Mouse (Mus musculus) hindbrain, embryonic 16.5 days (tissue): Measurements from ENCODE around the gene Klhl13. TPM values are rescaled to one million over a fixed set of nuclear protein-coding genes. Genes with fewer than 3 reads are reported as not detected.

ENCODE experiments used
- ATAC-seq: fragments of 200-750 bp; cut with Nextera tagmentation; 2 replicates; pipeline ENCODE4 v1.8.0; 2017; ENCODE audit warnings: moderate TSS enrichment, moderate library complexity
- H3K27ac ChIP-seq: fragments of 300-500 bp; sonication (generic); 2 replicates; pipeline ENCODE4 v1.5.1; 2014; ENCODE audit warnings: low read depth, mild to moderate bottlenecking, control low read depth, low read length, moderate library complexity
- H3K27me3 ChIP-seq: fragments of 300-500 bp; sonication (generic); replicated peaks from 2 replicates; pipeline ENCODE4 v1.6.1; 2014; ENCODE audit warnings: low read length; ENCODE audit not compliant: control insufficient read depth, insufficient read depth
- H3K36me3 ChIP-seq: fragments of 300-500 bp; sonication (generic); 2 replicates; pipeline ENCODE4 v1.6.1; 2014; ENCODE audit warnings: mild to moderate bottlenecking, low read length, moderate library complexity, mixed read lengths; ENCODE audit not compliant: control insufficient read depth, insufficient read depth
- H3K4me1 ChIP-seq: fragments of 300-500 bp; sonication (generic); 2 replicates; pipeline ENCODE4 v1.6.1; 2014; ENCODE audit warnings: low read depth, low read length; ENCODE audit not compliant: control insufficient read depth, insufficient read depth
- H3K4me2 ChIP-seq: fragments of 300-500 bp; sonication (generic); 2 replicates; pipeline ENCODE4 v1.6.1; 2014; ENCODE audit warnings: mild to moderate bottlenecking, low read length, control low read depth, moderate library complexity
- H3K4me3 ChIP-seq: fragments of 300-500 bp; sonication (generic); 2 replicates; pipeline ENCODE4 v1.5.1; 2014; ENCODE audit warnings: mild to moderate bottlenecking, low read length, control low read depth, moderate library complexity
- H3K9ac ChIP-seq: fragments of 300-500 bp; sonication (generic); 2 replicates; pipeline ENCODE4 v1.6.1; 2014; ENCODE audit warnings: low read depth, mild to moderate bottlenecking, control low read depth, low read length, moderate library complexity
- H3K9me3 ChIP-seq: fragments of 300-500 bp; sonication (generic); 2 replicates; pipeline ENCODE4 v1.6.1; 2014; ENCODE audit warnings: mild to moderate bottlenecking, low read length, moderate library complexity; ENCODE audit not compliant: control insufficient read depth
- WGBS: fragments of 180-500 bp; shearing (Covaris S2); extraction: QIAGEN DNeasy Blood & Tissue Kit; methylation state at CpG from one replicate; pipeline ENCODE4 v1.1.7; 2014; 5-methylcytosine and 5-hydroxymethylcytosine counted together
- polyA plus RNA-seq: library from polyadenylated mRNA; unstranded; fragments of >200 nt; fragmentation: Nextera tagmentation; extraction: Ambion mirVana; gene quantifications from 2 replicates; pipeline ENCODE4 v1.2.1, GENCODE M21; 2015

Gene Klhl13
- polyA plus RNA-seq = 142 and 147 TPM in 2 replicates

- peak within 1 kb of the TSS; percentile 71 for H3K27ac ChIP-seq
- H3K9me3 ChIP-seq = no peaks in the 10 kb centered on the region
- H3K4me1 ChIP-seq = no peaks in the 10 kb centered on the region
- H3K4me3 ChIP-seq = peak within 1 kb of the TSS; percentile 63
- peak within 1 kb of the TSS; percentile 75 for H3K9ac ChIP-seq
- peak within 1 kb of the TSS; percentile 60 for H3K4me2 ChIP-seq
- peak; percentile 93 for ATAC-seq
- no peaks in the 10 kb centered on the region for H3K27me3 ChIP-seq
- H3K36me3 ChIP-seq = no peaks in the 10 kb centered on the region
- 16% methylated on average over 42 of the region's 45 CpGs for WGBS
Observed at GRCm38 (mm10) chrX:23364514-23365381, at the start of gene Klhl13. TSS of gene Klhl13 (minus strand) at chrX:23365082.

- H3K36me3 ChIP-seq = no peaks in the 10 kb centered on the region
- no peak overlapping the region for H3K4me3 ChIP-seq
- H3K9ac ChIP-seq = no peak overlapping the region
- H3K27ac ChIP-seq = no peak overlapping the region
- H3K9me3 ChIP-seq = no peaks in the 10 kb centered on the region
- H3K4me1 ChIP-seq = no peaks in the 10 kb centered on the region
- H3K4me2 ChIP-seq = no peak overlapping the region
- H3K27me3 ChIP-seq = no peaks in the 10 kb centered on the region
- no peak for ATAC-seq
- WGBS = 71% methylated on average over 4 of the region's 4 CpGs
Observed at GRCm38 (mm10) chrX:23409296-23410149, 44.6 kb upstream of the Klhl13 start.

GRCm38 (mm10) chrX:23388716-23389115 lies 23.8 kb upstream of the Klhl13 start:
- H3K9ac ChIP-seq = no peak overlapping the region
- no peaks in the 10 kb centered on the region for H3K4me1 ChIP-seq
- H3K4me3 ChIP-seq = no peak overlapping the region
- 81% methylated on average over 4 of the region's 4 CpGs for WGBS
- no peak overlapping the region for H3K27ac ChIP-seq
- no peak for ATAC-seq
- H3K36me3 ChIP-seq = no peaks in the 10 kb centered on the region
- no peaks in the 10 kb centered on the region for H3K27me3 ChIP-seq
- no peak overlapping the region for H3K4me2 ChIP-seq
- no peaks in the 10 kb centered on the region for H3K9me3 ChIP-seq

GRCm38 (mm10) chrX:23363441-23363840 lies 1.4 kb downstream of the Klhl13 start:
- H3K27me3 ChIP-seq = no peaks in the 10 kb centered on the region
- no peak for ATAC-seq
- no peak overlapping the region for H3K9ac ChIP-seq
- no peak overlapping the region for H3K27ac ChIP-seq
- no peaks in the 10 kb centered on the region for H3K9me3 ChIP-seq
- H3K4me2 ChIP-seq = peak overlapping the region; percentile 60
- H3K4me1 ChIP-seq = no peaks in the 10 kb centered on the region
- 34% methylated on average over 6 of the region's 6 CpGs for WGBS
- peak overlapping the region; percentile 12 for H3K4me3 ChIP-seq
- H3K36me3 ChIP-seq = no peaks in the 10 kb centered on the region

GRCm38 (mm10) chrX:23360446-23360845 lies 4.4 kb downstream of the Klhl13 start:
- H3K9ac ChIP-seq = no peak overlapping the region
- WGBS = 78% methylated on average over 3 of the region's 3 CpGs
- no peak overlapping the region for H3K4me2 ChIP-seq
- no peak overlapping the region for H3K27ac ChIP-seq
- no peaks in the 10 kb centered on the region for H3K27me3 ChIP-seq
- no peak overlapping the region for H3K4me3 ChIP-seq
- no peaks in the 10 kb centered on the region for H3K36me3 ChIP-seq
- H3K4me1 ChIP-seq = no peaks in the 10 kb centered on the region
- no peak for ATAC-seq
- no peaks in the 10 kb centered on the region for H3K9me3 ChIP-seq

GRCm38 (mm10) chrX:23350083-23350482 lies 14.8 kb downstream of the Klhl13 start:
- no peaks in the 10 kb centered on the region for H3K27me3 ChIP-seq
- no peak overlapping the region for H3K4me2 ChIP-seq
- H3K9me3 ChIP-seq = no peaks in the 10 kb centered on the region
- no peak overlapping the region for H3K4me3 ChIP-seq
- no peak overlapping the region for H3K27ac ChIP-seq
- no peak for ATAC-seq
- H3K9ac ChIP-seq = no peak overlapping the region
- 83% methylated on average over 1 of the region's 1 CpGs for WGBS
- no peaks in the 10 kb centered on the region for H3K4me1 ChIP-seq
- no peaks in the 10 kb centered on the region for H3K36me3 ChIP-seq

GRCm38 (mm10) chrX:23328116-23328515 lies 36.8 kb downstream of the Klhl13 start:
- Histone ChIP-seq H3K4me3 (no peak overlapping the region), H3K9me3 (no peaks in the 10 kb centered on the region), H3K4me1 (no peaks in the 10 kb centered on the region), H3K9ac (no peak overlapping the region), H3K27ac (no peak overlapping the region), H3K4me2 (no peak overlapping the region), H3K36me3 (no peaks in the 10 kb centered on the region), H3K27me3 (no peaks in the 10 kb centered on the region)
- no peak for ATAC-seq
- WGBS = 54% methylated on average over 1 of the region's 1 CpGs

GRCm38 (mm10) chrX:23318857-23319256 lies 46.0 kb downstream of the Klhl13 start:
- no peak for ATAC-seq
- Histone ChIP-seq H3K36me3 (no peaks in the 10 kb centered on the region), H3K9ac (no peak overlapping the region), H3K9me3 (no peaks in the 10 kb centered on the region), H3K4me2 (no peak overlapping the region), H3K4me1 (no peaks in the 10 kb centered on the region), H3K4me3 (no peak overlapping the region), H3K27ac (no peak overlapping the region), H3K27me3 (no peaks in the 10 kb centered on the region)

GRCm38 (mm10) chrX:23295952-23296598 lies 68.8 kb downstream of the Klhl13 start:
- no peaks in the 10 kb centered on the region for H3K9me3 ChIP-seq
- H3K4me1 ChIP-seq = no peaks in the 10 kb centered on the region
- H3K4me2 ChIP-seq = no peak overlapping the region
- H3K36me3 ChIP-seq = no peaks in the 10 kb centered on the region
- H3K27me3 ChIP-seq = no peaks in the 10 kb centered on the region
- peak; percentile 93 for ATAC-seq
- H3K27ac ChIP-seq = no peak overlapping the region
- 27% methylated on average over 5 of the region's 5 CpGs for WGBS
- no peak overlapping the region for H3K4me3 ChIP-seq
- H3K9ac ChIP-seq = no peak overlapping the region; the same call in 1 of the 2 replicates
